Mouse (Mus musculus): Measurements from ENCODE around the gene Ppp1r15a. TPM values are rescaled to one million over a fixed set of nuclear protein-coding genes. Genes with fewer than 3 reads are reported as not detected.
"Not testable (repeated sequence)": the region's sequence is repeated elsewhere in the genome, so short reads cannot be mapped to it uniquely, and the experiment has no call there.

The Ppp1r15a gene
- polyA plus RNA-seq, 1 experiment from 2014 or later: 19.1 TPM

- Histone ChIP-seq H3K4me1 (ENCODE audit: control insufficient read depth, insufficient read depth, low read length) (peaks cover 19% of the 10 kb centered on the region), H3K4me3 (ENCODE audit: low read length) (peak overlapping the region; percentile 16), H3K4me2 (ENCODE audit: low read depth, low read length) (no peak overlapping the region), H3K9ac (ENCODE audit: low read depth, low read length) (peak overlapping the region; percentile 47; the same call in 1 of the 2 replicates), H3K27me3 (replicated peaks; ENCODE audit: control insufficient read depth, insufficient read depth, low read length) (no peaks in the 10 kb centered on the region), H3K9me3 (ENCODE audit: control insufficient read depth, low read length) (no peaks in the 10 kb centered on the region), H3K27ac (ENCODE audit: low read length) (no peak overlapping the region), H3K36me3 (ENCODE audit: control insufficient read depth, insufficient read depth, low read length) (no peaks in the 10 kb centered on the region)
- ATAC-seq: no peak
- WGBS: 74% methylated on average over 12 of the region's 13 CpGs
Observed at GRCm38 (mm10) chr7:45523678-45524170, 2.3 kb downstream of the Ppp1r15a start.

GRCm38 (mm10) chr7:45522957-45523676, 3.0 kb downstream of the Ppp1r15a start:
- no peak overlapping the region for H3K27ac ChIP-seq (ENCODE audit: low read length)
- no peaks in the 10 kb centered on the region for H3K9me3 ChIP-seq (ENCODE audit: control insufficient read depth, low read length)
- H3K36me3 ChIP-seq (ENCODE audit: control insufficient read depth, insufficient read depth, low read length): no peaks in the 10 kb centered on the region
- ATAC-seq: no peak
- 60% methylated on average over 18 of the region's 18 CpGs for WGBS
- 0 out of 2 replicates have a peak overlapping the region, but pooled peaks have one; percentile 13 for H3K9ac ChIP-seq (ENCODE audit: low read depth, low read length)
- H3K4me3 ChIP-seq (ENCODE audit: low read length): no peak overlapping the region; the same call in 1 of the 2 replicates
- H3K4me2 ChIP-seq (ENCODE audit: low read depth, low read length): no peak overlapping the region
- H3K27me3 ChIP-seq (replicated peaks; ENCODE audit: control insufficient read depth, insufficient read depth, low read length): no peaks in the 10 kb centered on the region
- peaks cover 19% of the 10 kb centered on the region for H3K4me1 ChIP-seq (ENCODE audit: control insufficient read depth, insufficient read depth, low read length)

GRCm38 (mm10) chr7:45522194-45522752, 3.8 kb downstream of the Ppp1r15a start:
- no peaks in the 10 kb centered on the region for H3K9me3 ChIP-seq (ENCODE audit: control insufficient read depth, low read length)
- 56% methylated on average over 16 of the region's 16 CpGs for whole genome bisulfite sequencing
- peak overlapping the region; percentile 59 for H3K4me3 ChIP-seq (ENCODE audit: low read length)
- H3K4me1 ChIP-seq (ENCODE audit: control insufficient read depth, insufficient read depth, low read length): peaks cover 19% of the 10 kb centered on the region
- H3K27me3 ChIP-seq (replicated peaks; ENCODE audit: control insufficient read depth, insufficient read depth, low read length): no peaks in the 10 kb centered on the region
- H3K9ac ChIP-seq (ENCODE audit: low read depth, low read length): peak overlapping the region; percentile 71; the same call in 1 of the 2 replicates
- H3K36me3 ChIP-seq (ENCODE audit: control insufficient read depth, insufficient read depth, low read length): no peaks in the 10 kb centered on the region
- H3K27ac ChIP-seq (ENCODE audit: low read length): no peak overlapping the region; the same call in 1 of the 2 replicates
- ATAC-seq: no peak
- peak overlapping the region; percentile 49 for H3K4me2 ChIP-seq (ENCODE audit: low read depth, low read length)

- peaks cover 19% of the 10 kb centered on the region for H3K4me1 ChIP-seq (ENCODE audit: control insufficient read depth, insufficient read depth, low read length)
- no peaks in the 10 kb centered on the region for H3K27me3 ChIP-seq (replicated peaks; ENCODE audit: control insufficient read depth, insufficient read depth, low read length)
- H3K27ac ChIP-seq (ENCODE audit: low read length): peak overlapping the region; percentile 88
- H3K36me3 ChIP-seq (ENCODE audit: control insufficient read depth, insufficient read depth, low read length): no peaks in the 10 kb centered on the region
- H3K4me3 ChIP-seq (ENCODE audit: low read length): peak overlapping the region; percentile 59
- no peaks in the 10 kb centered on the region for H3K9me3 ChIP-seq (ENCODE audit: control insufficient read depth, low read length)
- ATAC-seq: peak; percentile 52
- WGBS: under 1% methylated on average over 28 of the region's 28 CpGs
- peak overlapping the region; percentile 71 for H3K9ac ChIP-seq (ENCODE audit: low read depth, low read length)
- peak overlapping the region; percentile 49 for H3K4me2 ChIP-seq (ENCODE audit: low read depth, low read length)
Observed at GRCm38 (mm10) chr7:45521728-45522184, 4.3 kb downstream of the Ppp1r15a start.

GRCm38 (mm10) chr7:45520605-45521004, 5.5 kb downstream of the Ppp1r15a start:
- Histone ChIP-seq H3K36me3 (ENCODE audit: control insufficient read depth, insufficient read depth, low read length) (no peaks in the 10 kb centered on the region), H3K9me3 (ENCODE audit: control insufficient read depth, low read length) (no peaks in the 10 kb centered on the region), H3K4me2 (ENCODE audit: low read depth, low read length) (no peak overlapping the region), H3K4me1 (ENCODE audit: control insufficient read depth, insufficient read depth, low read length) (peaks cover 22% of the 10 kb centered on the region), H3K4me3 (ENCODE audit: low read length) (no peak overlapping the region), H3K9ac (ENCODE audit: low read depth, low read length) (no peak overlapping the region), H3K27ac (ENCODE audit: low read length) (no peak overlapping the region), H3K27me3 (replicated peaks; ENCODE audit: control insufficient read depth, insufficient read depth, low read length) (no peaks in the 10 kb centered on the region)
- no peak for ATAC-seq
- 91% methylated on average over 7 of the region's 7 CpGs for WGBS

GRCm38 (mm10) chr7:45519345-45520120, 6.5 kb downstream of the Ppp1r15a start:
- Histone ChIP-seq H3K4me1 (ENCODE audit: control insufficient read depth, insufficient read depth, low read length) (peaks cover 20% of the 10 kb centered on the region), H3K36me3 (ENCODE audit: control insufficient read depth, insufficient read depth, low read length) (no peaks in the 10 kb centered on the region), H3K9me3 (ENCODE audit: control insufficient read depth, low read length) (no peaks in the 10 kb centered on the region), H3K27ac (ENCODE audit: low read length) (no peak overlapping the region), H3K4me3 (ENCODE audit: low read length) (no peak overlapping the region), H3K27me3 (replicated peaks; ENCODE audit: control insufficient read depth, insufficient read depth, low read length) (no peaks in the 10 kb centered on the region), H3K9ac (ENCODE audit: low read depth, low read length) (no peak overlapping the region), H3K4me2 (ENCODE audit: low read depth, low read length) (no peak overlapping the region)
- 63% methylated on average over 8 of the region's 8 CpGs for WGBS
- peak; percentile 70 for ATAC-seq

- Histone ChIP-seq H3K27me3 (replicated peaks; ENCODE audit: control insufficient read depth, insufficient read depth, low read length) (no peaks in the 10 kb centered on the region), H3K9ac (ENCODE audit: low read depth, low read length) (no peak overlapping the region), H3K27ac (ENCODE audit: low read length) (no peak overlapping the region), H3K36me3 (ENCODE audit: control insufficient read depth, insufficient read depth, low read length) (no peaks in the 10 kb centered on the region), H3K4me3 (ENCODE audit: low read length) (no peak overlapping the region), H3K4me1 (ENCODE audit: control insufficient read depth, insufficient read depth, low read length) (peaks cover 18% of the 10 kb centered on the region), H3K4me2 (ENCODE audit: low read depth, low read length) (no peak overlapping the region), H3K9me3 (ENCODE audit: control insufficient read depth, low read length) (no peaks in the 10 kb centered on the region)
- WGBS: 92% methylated on average over 16 of the region's 16 CpGs
- ATAC-seq: no peak
Observed at GRCm38 (mm10) chr7:45518618-45519017, 7.5 kb downstream of the Ppp1r15a start.

GRCm38 (mm10) chr7:45516846-45517245, 9.2 kb downstream of the Ppp1r15a start:
- WGBS: 70% methylated on average over 5 of the region's 5 CpGs
- ATAC-seq: not testable (repeated sequence)

GRCm38 (mm10) chr7:45515436-45515835, 10.6 kb downstream of the Ppp1r15a start:
- peak; percentile 13; the same call in 1 of the 2 replicates for ATAC-seq
- H3K9ac ChIP-seq (ENCODE audit: low read depth, low read length): peak overlapping the region; percentile 39; the same call in 1 of the 2 replicates
- H3K4me2 ChIP-seq (ENCODE audit: low read depth, low read length): 0 out of 2 replicates have a peak overlapping the region, but pooled peaks have one; percentile 6
- no peak overlapping the region for H3K4me3 ChIP-seq (ENCODE audit: low read length)
- 29% methylated on average over 16 of the region's 16 CpGs for WGBS
- H3K4me1 ChIP-seq (ENCODE audit: control insufficient read depth, insufficient read depth, low read length): peaks cover 13% of the 10 kb centered on the region
- H3K9me3 ChIP-seq (ENCODE audit: control insufficient read depth, low read length): no peaks in the 10 kb centered on the region
- H3K36me3 ChIP-seq (ENCODE audit: control insufficient read depth, insufficient read depth, low read length): no peaks in the 10 kb centered on the region
- peak overlapping the region; percentile 65 for H3K27ac ChIP-seq (ENCODE audit: low read length)
- H3K27me3 ChIP-seq (replicated peaks; ENCODE audit: control insufficient read depth, insufficient read depth, low read length): no peaks in the 10 kb centered on the region

More at GRCm38 (mm10) chr7:45516846-45517245, 9.2 kb downstream of the Ppp1r15a start:
- H3K9me3 ChIP-seq (ENCODE audit: control insufficient read depth, low read length); H3K4me2 ChIP-seq (ENCODE audit: low read depth, low read length); H3K36me3 ChIP-seq (ENCODE audit: control insufficient read depth, insufficient read depth, low read length); H3K27me3 ChIP-seq (replicated peaks; ENCODE audit: control insufficient read depth, insufficient read depth, low read length); H3K27ac ChIP-seq (ENCODE audit: low read length); H3K4me3 ChIP-seq (ENCODE audit: low read length); H3K9ac ChIP-seq (ENCODE audit: low read depth, low read length): not testable (repeated sequence)
- H3K4me1 ChIP-seq (ENCODE audit: control insufficient read depth, insufficient read depth, low read length): peaks cover 13% of the 10 kb centered on the region
